Mouse (Mus musculus) ES-Bruce4 (cell line): ENCODE results near the gene Cpeb2.

ENCODE experiments used
- CTCF ChIP-seq: IDR thresholded peaks from one replicate; pipeline ENCODE4 v1.8.1; 2011; ENCODE audit warnings: low read depth, low read length
- EP300 ChIP-seq: IDR thresholded peaks from 2 replicates; pipeline ENCODE4 v1.6.1; 2011; ENCODE audit warnings: low read depth, low read length; ENCODE audit not compliant: insufficient read depth
- POLR2A ChIP-seq: IDR thresholded peaks from one replicate; pipeline ENCODE4 v1.8.1; 2011; ENCODE audit warnings: low read length; ENCODE audit not compliant: insufficient read depth

DNA sequence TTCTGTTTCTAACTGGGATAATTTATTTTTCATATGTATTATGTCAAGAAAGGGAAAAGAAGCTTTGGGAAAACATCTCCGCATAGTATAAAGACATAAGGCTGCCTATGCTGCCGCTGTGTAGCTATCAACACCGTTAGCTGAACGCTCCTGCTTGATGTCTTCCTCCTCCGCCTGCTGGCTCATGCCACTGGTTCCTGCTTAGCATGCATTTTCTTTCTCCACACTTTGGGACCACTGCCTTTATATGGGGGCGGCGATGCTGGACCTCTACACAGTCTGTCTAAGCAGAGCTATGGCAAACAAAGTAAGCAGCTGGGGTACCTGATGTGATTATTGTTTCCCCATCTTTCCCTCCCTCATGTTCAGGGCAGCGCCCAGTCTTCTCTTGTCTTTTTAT lies 13.3 kb downstream of the Cpeb2 start:
- TF ChIP-seq CTCF (no peak), POLR2A (no peak), EP300 (no peak)
